Mouse (Mus musculus) kidney, adult 2 months (tissue): ENCODE results near the gene Top1. TPM values are rescaled to one million over a fixed set of nuclear protein-coding genes. Genes with fewer than 3 reads are reported as not detected.

Experiments used
- DNase-seq: peaks from one replicate; pipeline ENCODE4 v3.0.0; 2021
- H3K27ac ChIP-seq: fragments of 200-500 bp; 2 replicates; pipeline ENCODE4 v1.5.1; 2012; ENCODE audit warnings: low read depth, low read length, control low read depth, inconsistent platforms; ENCODE audit not compliant: insufficient read depth
- H3K27me3 ChIP-seq: fragments of 200-500 bp; replicated peaks from 2 replicates; pipeline ENCODE4 v1.6.1; 2012; ENCODE audit warnings: mild to moderate bottlenecking, moderate library complexity, low read length, inconsistent platforms; ENCODE audit not compliant: control insufficient read depth, insufficient read depth
- H3K36me3 ChIP-seq: fragments of 200-500 bp; 2 replicates; pipeline ENCODE4 v1.6.1; 2012; ENCODE audit warnings: mild to moderate bottlenecking, moderate library complexity, low read length, inconsistent platforms; ENCODE audit not compliant: control insufficient read depth, insufficient read depth
- H3K4me1 ChIP-seq: fragments of 200-500 bp; 2 replicates; pipeline ENCODE4 v1.6.1; 2011; ENCODE audit warnings: low read length; ENCODE audit not compliant: control insufficient read depth, insufficient read depth
- H3K4me3 ChIP-seq: fragments of 200-500 bp; 2 replicates; pipeline ENCODE4 v1.5.1; 2011; ENCODE audit warnings: mild to moderate bottlenecking, low read depth, low read length, control low read depth; ENCODE audit not compliant: insufficient read depth
- CTCF ChIP-seq: fragments of 200-500 bp; conservative IDR thresholded peaks from 2 replicates; pipeline ENCODE4 v1.5.1; 2011; ENCODE audit warnings: low read depth, mild to moderate bottlenecking, control low read depth, low read length, moderate library complexity, mixed read lengths; ENCODE audit not compliant: insufficient read depth, insufficient read length
- POLR2A ChIP-seq: fragments of 200-500 bp; IDR thresholded peaks from one replicate; pipeline ENCODE4 v1.6.1; 2011; ENCODE audit warnings: low read depth, low read length, control low read depth
- WGBS: fragments of 180-500 bp; shearing (Covaris S2); methylation state at CpG from one replicate; pipeline ENCODE4 v1.1.7; 2018; 5-methylcytosine and 5-hydroxymethylcytosine counted together
- polyA plus RNA-seq: library from polyadenylated mRNA; depleted of rRNA; stranded (reverse); fragments of >200 nt; gene quantifications from 2 replicates; pipeline ENCODE4 v1.2.3, GENCODE M21; 2012

Top1 gene
- polyA plus RNA-seq, 1 experiment, result 9.2 TPM

DNA sequence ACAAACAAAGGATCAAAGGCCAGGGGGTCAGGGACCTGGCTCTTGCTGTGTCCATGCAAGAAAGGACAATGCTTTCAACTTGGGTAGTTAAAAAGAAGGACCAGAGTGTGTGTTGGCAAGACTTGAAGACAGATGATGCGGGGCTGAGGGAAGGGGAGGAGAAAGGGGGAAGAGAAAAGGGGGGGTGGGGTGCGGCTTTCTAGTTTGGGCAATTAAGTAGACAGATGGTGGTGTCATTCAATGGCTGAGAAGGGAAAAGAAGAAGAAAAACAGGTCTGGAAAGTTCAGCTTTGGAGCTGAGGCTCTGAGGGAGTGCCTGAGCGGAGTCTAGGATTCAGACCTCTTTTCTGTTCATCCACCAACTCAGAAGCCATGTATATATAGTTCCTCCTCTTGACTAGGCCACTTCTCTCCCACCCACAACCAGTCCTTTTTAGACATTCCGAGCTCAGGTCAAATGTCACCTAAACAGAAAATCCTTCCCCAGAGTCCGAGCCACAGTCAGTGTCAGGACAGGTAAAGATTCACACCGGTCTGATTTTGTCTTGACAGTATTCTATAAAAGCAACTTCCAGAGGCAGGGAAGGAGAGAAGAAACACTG, 27.0 kb upstream of the Top1 start:
- H3K4me1 ChIP-seq, result 0 out of 2 replicates have a peak, but pooled peaks cover 6% of the 10 kb centered on the region
- TF ChIP-seq CTCF (no peak), POLR2A (no peak)
- H3K27ac ChIP-seq, result no peak overlapping the region
- H3K4me3 ChIP-seq, result no peak overlapping the region
- no peak for DNase-seq
- no peaks in the 10 kb centered on the region for H3K27me3 ChIP-seq
- WGBS, result 68% methylated on average over 6 of the region's 6 CpGs
- no peaks in the 10 kb centered on the region for H3K36me3 ChIP-seq

DNA sequence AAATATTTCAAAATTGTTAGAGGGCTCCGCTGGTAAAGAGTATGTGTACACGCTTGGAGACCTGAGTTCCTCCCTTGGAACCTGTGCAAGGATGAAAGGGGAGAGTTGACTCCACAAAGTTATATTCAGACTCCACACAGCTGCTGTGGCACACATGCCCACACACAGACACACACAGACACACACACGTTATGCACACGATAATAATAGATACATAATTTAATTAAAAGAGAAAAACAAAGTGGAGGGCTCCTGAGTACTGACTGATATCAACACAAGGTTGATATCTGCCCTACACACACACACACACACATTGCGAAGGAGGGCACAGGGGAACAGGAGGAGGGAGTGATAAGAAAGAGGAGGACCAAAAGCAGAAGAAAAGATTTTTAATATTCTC, 26.4 kb upstream of the Top1 start:
- Histone ChIP-seq H3K36me3 (no peaks in the 10 kb centered on the region), H3K4me1 (0 out of 2 replicates have a peak, but pooled peaks cover 6% of the 10 kb centered on the region), H3K27ac (no peak overlapping the region), H3K4me3 (no peak overlapping the region), H3K27me3 (no peaks in the 10 kb centered on the region)
- 86% methylated on average over 5 of the region's 5 CpGs for WGBS
- TF ChIP-seq CTCF (no peak), POLR2A (no peak)
- no peak for DNase-seq

DNA sequence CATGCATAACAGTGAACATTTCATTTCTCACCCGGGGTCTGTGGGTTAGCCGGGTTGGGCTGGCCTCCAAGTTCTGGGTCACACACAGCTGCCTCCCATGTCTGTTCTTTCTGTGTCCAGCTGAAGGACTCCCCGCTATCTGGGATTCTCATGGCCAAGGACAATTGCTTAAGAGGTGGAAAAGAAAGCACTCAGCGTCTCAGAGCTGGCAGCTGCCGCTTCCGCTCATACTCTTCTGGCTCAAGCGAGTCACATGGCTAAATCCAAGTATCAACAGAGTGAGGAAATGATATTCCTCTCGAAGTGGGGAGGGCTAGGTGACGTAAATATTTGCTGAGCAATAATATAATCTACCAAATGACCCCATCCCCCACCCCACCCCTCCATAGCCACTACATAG, 25.9 kb upstream of the Top1 start:
- no peak for TF ChIP-seq POLR2A
- TF ChIP-seq CTCF, result no peak
- WGBS, result 53% methylated on average over 9 of the region's 9 CpGs
- no peak overlapping the region for H3K4me3 ChIP-seq
- DNase-seq, result peak; percentile 81
- H3K4me1 ChIP-seq, result 0 out of 2 replicates have a peak, but pooled peaks cover 6% of the 10 kb centered on the region
- no peak overlapping the region for H3K27ac ChIP-seq
- no peaks in the 10 kb centered on the region for H3K36me3 ChIP-seq
- no peaks in the 10 kb centered on the region for H3K27me3 ChIP-seq

DNA sequence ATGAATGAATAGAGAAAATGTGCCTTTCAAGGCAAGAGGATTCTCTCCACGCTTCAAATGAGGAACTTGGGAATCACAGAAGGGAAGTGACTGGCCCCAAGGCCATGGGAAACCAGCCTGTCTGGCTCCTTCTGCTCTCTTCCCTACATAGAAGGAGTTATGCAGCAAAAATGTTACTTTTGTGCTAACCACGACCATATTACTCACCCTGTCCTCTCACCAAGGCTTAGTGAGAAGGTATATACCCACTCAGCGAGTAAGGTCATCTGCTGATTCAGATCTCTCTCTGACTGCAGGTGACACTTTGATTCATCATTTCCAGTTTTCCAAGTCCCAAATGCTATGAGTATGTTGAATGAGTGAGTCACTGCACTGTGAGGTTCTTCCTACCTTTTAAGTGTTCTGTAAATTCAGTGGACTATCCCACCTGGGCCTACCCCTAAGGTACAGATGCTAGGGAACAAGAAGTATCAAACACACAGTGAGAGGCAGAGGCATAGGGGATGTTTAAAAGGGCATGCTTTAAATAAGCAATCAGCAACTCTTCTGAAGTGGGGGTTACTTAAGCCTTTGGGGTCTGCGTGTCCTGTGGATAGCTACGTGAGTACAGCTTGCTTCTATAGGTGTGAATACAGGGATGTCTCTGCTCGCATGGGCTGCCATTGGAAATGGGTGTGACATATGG, 25.3 kb upstream of the Top1 start:
- Histone ChIP-seq H3K4me3 (no peak overlapping the region), H3K36me3 (no peaks in the 10 kb centered on the region), H3K4me1 (0 out of 2 replicates have a peak, but pooled peaks cover 6% of the 10 kb centered on the region), H3K27ac (no peak overlapping the region), H3K27me3 (no peaks in the 10 kb centered on the region)
- no peak for DNase-seq
- TF ChIP-seq CTCF (no peak), POLR2A (no peak)
- 78% methylated on average over 6 of the region's 6 CpGs for WGBS

DNA sequence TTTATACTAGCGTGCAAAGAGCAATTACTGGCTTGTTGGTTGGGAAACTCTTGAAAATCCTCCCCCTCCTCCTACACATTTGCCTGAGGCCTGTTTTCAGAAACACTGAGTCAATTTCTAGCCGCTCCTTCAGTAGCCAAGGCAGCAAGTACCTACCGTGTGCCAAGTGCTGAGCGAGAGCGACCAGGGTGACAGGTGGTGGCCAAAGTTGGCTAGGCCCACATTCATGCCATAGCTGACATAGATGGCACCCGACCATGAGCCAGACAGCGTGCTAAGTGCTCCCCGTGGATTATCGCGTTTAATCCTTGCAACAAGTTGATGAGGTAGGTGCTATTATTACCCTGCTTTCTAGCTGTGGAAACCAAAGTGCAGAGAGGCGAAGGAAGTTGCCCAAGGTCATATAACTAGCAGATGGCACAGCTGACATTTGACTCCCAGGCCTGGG, 24.7 kb upstream of the Top1 start:
- Histone ChIP-seq H3K27ac (peak overlapping the region; percentile 37), H3K4me1 (0 out of 2 replicates have a peak, but pooled peaks cover 6% of the 10 kb centered on the region), H3K27me3 (no peaks in the 10 kb centered on the region), H3K4me3 (no peak overlapping the region), H3K36me3 (no peaks in the 10 kb centered on the region)
- TF ChIP-seq POLR2A, result no peak
- TF ChIP-seq CTCF, result no peak
- DNase-seq, result peak; percentile 12
- 79% methylated on average over 11 of the region's 11 CpGs for WGBS

DNA sequence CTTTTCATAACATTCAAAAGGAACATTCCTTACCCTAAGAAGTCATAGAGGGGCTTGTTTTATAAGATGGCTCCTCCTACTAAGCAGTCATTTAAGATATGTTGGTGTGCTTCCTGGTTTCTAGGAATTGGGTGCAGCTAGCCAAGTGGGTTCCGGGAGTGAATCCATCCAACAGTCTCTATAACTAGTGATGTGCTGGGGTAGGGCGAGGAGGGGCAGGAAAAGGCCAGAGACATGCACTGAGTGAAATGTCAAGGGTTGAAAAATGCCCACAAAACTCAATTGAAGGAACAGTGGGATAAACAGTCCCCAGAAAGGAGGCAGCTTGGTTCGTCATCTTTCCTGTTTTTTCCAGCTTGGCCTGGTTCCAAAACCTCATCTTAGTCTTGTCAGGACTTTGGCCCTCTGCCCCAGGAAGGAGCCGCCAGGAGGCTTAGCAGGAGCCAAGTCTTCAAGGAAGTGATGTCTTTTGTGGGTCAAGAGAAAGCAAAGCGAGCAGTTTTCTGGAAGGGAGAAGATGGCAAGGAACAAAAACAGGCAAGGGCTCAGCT, 24.0 kb upstream of the Top1 start:
- peak overlapping the region; percentile 49 for H3K27ac ChIP-seq
- H3K4me3 ChIP-seq, result no peak overlapping the region
- 32% methylated on average over 5 of the region's 5 CpGs for WGBS
- peak; percentile 98 for DNase-seq
- H3K4me1 ChIP-seq, result 0 out of 2 replicates have a peak, but pooled peaks cover 6% of the 10 kb centered on the region
- H3K27me3 ChIP-seq, result no peaks in the 10 kb centered on the region
- TF ChIP-seq CTCF, result no peak
- TF ChIP-seq POLR2A, result no peak
- no peaks in the 10 kb centered on the region for H3K36me3 ChIP-seq

DNA sequence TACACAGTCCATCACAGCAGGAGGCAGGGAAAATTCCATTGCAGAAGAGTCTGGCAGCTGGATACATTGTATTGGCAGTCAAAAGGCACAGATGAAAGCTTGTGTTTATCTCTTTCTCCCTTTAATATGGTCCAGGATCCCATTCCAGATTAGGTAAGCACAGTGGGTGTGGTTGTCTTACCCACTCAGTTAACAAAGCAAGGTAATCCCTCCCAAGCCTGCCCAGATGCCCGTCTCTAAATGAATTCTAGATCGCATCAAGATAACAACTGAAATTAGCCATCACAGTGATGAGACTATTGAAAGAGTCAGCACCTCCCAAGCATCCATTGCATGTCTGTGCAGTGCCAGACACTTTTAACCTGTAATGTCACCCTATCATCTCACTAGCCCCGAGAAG, 23.0 kb upstream of the Top1 start:
- no peak overlapping the region for H3K4me3 ChIP-seq
- DNase-seq, result no peak
- no peak overlapping the region for H3K27ac ChIP-seq
- no peak for TF ChIP-seq POLR2A
- no peak for TF ChIP-seq CTCF
- H3K4me1 ChIP-seq, result 0 out of 2 replicates have a peak, but pooled peaks cover 6% of the 10 kb centered on the region
- no peaks in the 10 kb centered on the region for H3K36me3 ChIP-seq
- 92% methylated on average over 3 of the region's 3 CpGs for WGBS
- H3K27me3 ChIP-seq, result no peaks in the 10 kb centered on the region
